Mouse (Mus musculus) layer of hippocampus, postnatal 14 days (tissue): Measurements from ENCODE around the gene Rab6b. TPM values are rescaled to one million over a fixed set of nuclear protein-coding genes. Genes with fewer than 3 reads are reported as not detected.
"Not testable (repeated sequence)": the region's sequence is repeated elsewhere in the genome, so short reads cannot be mapped to it uniquely, and the experiment has no call there.

Experiments used
- DNase-seq, 2 experiments: peaks; one replicate each; pipeline ENCODE4 v3.0.0; 2021 to 2022; ENCODE audit warnings: low spot score in 2 of 2, mixed read lengths in 1 of 2
- total RNA-seq, 2 experiments: library from RNA; stranded (reverse); gene quantifications; 2 replicates each; pipeline ENCODE4 v1.2.3; 2021

Rab6b gene
- total RNA-seq, 2 experiments from 2014 or later = 560 to 568 TPM

DNA sequence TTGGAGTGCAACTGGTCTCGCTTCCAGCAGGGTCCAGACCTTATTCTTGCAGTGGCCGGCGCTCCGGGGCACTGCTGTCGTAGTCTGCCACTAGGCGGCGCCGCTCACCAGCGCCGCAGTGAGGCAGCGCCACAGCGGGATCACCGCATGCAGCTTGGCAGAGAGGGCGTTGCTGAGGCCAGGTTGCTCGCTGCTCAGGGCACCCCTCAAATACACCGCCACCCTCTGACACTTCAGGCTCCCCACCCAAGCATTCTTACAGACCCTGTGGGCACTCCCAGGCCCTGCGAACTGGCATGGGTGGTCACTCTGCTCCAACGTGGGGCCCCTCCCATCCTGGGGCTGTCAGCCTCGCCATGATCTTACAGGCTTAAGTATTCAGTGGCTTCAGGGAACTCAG, 19.3 kb upstream of the Rab6b start:
- DNase-seq = peak; percentile 70 to 82

DNA sequence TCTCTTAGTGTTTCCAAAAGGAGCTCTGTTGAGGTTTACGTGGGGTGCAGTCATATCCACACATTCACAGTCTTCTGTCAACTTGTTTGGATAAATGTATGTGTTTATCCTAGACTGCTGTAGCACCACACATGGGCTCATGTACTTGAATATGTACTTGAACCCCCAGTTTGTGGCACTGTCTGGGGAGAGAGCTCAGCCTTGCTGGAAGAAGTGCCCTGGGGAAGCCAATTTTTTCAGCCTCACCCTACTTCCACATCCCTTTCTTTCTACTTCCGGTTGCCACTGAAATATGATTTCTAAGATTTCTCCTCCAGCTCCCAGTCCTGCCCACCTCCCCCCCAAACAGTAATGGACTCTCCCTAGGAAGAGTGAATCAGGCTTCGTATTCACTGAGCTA, 17.9 kb upstream of the Rab6b start:
- no peak for DNase-seq

DNA sequence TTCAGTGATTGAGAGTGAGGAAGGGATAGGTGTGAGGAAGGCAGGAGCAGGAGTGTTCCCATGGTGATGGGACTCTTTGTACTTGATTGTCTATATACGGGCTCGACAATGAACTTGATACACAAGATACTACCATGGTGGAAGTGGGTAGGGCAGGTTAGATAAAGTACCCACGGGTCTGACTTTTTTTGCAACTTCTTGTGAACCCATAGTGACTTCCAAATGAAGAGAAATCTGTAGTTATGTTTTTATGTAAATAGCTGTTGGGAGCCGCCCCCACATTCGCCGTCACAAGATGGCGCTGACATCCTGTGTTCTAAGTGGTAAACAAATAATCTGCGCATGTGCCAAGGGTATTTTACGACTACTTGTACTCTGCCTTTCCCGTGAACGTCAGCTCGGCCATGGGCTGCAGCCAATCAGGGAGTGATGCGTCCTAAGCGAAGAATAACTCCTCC, 3.2 kb upstream of the Rab6b start:
- not testable (repeated sequence) for DNase-seq

DNA sequence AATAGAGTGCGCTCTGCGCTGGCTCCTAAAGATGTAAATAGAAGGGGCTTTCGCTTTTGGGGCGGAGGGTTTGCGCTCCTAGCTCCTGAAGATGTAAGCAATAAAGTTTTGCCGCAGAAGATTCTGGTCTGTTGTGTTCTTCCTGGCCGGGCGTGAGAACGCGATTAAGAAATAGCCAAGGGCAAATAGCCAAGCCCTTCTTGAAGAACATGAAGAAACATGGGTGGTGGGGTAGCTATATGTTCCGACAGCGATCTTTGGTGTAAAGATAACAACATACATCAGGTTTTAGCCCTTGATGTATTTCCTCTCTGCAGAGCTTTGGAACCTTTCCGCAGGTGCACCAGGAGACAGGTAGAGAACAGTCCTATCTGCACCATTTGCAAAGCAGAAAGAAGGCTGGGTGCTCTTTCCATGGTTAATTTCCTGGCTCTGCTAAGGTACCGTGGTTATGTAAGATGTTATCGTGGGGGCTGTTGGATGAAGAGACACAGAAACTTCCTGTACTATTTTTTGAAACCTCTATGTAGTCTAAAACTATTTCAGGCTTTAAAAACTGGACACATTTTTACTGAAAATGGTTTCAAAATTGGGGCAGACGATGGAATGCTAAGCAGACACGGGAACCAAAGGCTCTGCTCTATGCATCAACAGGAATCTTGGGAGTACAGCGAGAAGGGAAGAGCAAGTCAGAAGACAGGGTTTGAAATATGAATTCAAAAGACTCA, 2.5 kb upstream of the Rab6b start:
- DNase-seq = no peak

DNA sequence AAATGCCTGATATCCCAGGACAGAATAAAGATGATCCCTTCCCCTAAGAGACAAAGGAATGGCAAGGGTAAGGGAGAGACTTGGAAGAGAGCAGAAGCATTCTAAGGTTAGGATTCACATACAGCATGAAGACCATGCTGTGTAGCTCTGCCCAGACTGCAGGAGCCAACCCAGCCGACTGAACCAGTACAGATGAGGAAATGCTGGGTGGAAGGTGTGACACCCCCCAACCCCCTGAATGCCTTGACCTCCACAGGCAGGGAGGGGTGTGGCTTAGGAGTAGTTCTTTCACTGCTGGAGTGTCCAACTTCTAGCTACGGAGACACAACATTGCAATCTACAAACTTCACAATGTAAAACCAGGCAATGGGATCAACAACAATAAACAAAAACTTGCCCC, 1.7 kb upstream of the Rab6b start:
- DNase-seq = no peak

DNA sequence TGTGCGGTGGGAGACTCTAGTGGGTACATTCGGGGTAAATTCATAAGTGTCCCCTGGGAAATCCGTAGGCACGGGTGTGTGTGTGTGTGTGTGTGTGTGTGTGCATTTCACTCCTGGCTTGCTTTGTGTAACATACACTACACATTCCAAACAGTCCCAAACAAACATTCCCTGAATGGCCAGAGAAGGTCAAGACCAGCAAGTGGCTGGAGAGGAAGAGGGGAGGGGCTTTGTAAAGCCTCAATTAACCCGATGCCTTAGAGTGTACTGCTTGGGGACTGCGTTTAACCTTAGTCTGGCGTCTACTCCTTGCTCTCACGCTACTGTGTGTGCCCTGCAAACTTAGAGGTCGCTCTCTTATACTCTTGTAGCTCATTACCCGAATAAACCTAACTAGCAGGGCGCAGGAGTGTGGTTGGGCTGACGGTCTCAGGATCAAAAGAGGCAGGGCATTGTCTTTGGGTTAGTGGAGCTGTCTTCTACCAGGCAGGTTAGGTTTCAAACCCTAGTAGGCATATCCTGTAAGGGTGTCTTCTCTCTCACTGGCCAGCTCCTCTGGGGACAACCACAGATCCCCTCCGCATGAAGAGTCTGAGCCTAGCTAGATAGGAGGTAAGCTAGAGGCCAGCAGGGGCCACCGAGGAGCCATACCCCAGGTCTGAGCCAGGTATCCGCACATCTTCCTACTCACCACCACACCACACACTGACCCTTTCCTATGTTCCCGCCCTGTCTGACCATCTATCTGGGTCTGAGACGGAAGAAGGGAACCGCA, 673 bp upstream of the Rab6b start:
- DNase-seq = no peak

DNA sequence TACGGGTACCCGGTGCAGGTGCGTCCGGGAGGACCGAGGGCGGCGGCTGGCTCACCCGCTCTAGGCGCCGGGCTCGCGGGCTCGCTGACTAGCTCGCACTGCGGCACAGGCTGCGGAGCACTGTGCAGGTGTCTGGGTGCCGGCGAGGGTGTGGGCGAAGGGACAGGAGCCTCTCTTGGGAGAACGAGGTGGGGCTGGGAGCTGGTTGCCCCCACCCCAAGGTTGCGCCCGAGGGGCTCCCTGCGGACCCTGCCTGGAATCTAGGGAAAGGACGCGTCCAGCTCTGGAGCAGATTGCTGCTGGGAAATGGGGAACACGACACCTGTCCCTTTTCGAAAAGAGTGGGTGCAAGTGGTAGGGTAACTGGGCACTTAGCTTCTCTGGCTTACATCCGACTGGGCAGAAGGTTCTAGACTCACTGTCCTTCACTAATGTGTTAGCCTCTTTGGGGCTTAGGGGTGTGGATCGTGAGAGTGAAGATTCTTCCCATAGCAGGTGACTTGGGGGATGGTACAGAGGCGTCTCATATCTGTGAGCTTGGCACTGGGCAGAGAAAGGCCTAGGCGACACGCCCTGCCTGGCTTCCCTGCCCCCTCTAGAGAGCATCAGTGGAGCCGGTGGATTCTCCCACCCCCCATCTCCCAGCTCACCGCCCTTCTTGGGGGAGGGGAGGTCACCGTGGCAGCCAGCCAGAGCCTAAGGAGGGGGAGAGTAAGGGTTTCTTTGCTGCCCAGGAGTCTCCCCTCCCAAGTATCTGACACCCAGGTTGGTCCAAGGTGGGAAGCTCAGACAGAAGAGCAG, 1.1 kb downstream of the Rab6b start:
- peak in 1 of 2 experiments; percentile 40 for DNase-seq

DNA sequence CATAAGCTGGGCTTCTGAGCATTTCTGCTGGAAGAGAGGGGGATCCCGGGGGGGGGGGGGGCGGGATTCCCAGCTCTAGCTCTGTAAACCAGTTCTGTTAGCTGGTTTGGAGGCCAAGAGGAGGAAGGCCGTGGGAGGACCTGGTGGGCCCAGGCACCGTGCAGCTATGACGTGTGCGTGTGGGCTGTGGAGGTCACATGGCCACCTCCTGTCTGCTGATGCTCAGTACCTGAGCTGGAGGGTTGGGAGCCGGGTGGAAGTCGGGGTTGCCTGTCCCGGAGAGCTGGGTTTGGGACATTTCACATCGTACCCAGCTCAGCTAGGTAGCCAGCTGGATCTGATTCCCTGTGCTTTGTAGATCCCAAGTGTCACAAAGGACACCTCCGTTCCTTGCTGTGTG, 1.8 kb downstream of the Rab6b start:
- DNase-seq = no peak

DNA sequence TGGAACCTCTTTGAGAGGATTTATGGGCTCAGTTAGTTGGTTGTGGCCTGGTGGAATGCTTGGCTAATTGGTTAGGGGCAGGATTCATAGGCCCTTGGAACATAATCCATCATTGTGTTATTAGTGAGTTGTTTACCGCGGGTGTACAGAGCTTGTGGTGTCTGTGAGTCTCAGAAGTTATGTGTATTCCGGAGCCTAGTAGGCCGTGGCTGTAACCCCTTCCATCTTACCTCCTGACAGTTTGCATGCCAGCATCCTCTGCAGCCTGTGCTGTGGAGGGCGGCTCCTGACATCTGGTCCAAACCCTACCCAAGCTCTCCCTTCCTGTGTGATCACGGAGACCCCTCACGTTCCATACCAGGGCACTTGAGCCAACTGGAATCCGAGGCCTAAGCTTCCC, 2.7 kb downstream of the Rab6b start:
- no peak for DNase-seq

DNA sequence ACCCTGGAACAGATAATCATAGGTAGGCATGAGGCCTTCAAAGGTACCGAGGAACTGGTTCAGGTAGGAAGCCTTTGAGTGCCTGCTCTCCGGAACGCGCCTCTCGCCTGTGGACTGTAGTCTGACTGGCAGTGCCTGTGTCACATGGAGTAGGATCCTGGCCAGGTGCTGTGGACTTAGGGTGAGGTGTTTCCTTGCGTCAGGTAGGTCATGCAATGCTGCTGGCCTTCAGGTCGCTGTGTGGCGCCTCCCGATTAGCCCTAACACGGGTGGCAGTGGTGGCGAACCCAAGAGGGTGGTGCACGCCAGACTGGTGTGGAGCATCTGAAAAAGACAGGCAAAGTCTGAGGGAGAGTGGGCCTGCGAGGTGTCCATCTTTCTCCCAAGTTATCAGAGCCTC, 3.3 kb downstream of the Rab6b start:
- no peak for DNase-seq

DNA sequence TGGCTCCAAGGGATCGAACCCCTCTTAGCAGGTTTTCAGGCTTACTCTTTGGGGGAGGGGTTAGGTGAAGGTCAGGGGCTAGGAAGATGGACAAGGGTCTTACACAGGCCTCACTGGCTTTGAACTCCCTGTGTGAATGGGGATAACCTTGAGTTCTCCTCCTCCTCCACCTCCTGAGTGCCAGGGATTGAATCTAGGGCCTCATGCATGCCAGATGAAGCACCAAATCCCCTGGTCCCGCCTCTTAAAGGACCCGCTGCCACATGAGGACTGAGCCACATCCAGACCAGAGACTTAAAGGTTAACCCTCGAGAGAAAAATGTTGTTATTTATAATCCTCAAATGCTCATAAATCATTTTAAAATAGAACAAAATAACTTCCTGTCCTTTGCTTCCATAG, 5.4 kb downstream of the Rab6b start:
- DNase-seq = no peak

DNA sequence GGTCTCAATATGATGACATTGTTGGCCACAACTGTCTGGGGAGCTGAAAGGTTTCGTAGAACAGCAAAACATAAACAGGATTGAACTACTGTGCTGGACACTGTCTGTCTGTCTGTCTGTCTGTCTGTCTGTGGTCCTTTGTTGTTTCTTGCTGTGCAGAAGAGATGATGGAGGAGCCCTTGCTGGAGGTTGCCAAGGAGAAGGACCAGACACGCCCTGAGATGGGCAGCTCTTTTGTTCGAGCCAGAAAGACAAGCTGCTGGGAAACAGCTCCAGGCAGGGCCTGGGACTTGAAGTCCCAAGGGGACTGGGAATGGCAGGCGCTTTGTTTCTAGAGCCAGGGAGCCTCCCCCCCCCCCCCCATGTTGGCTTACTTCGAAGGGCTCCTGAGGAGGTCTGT, 5.9 kb downstream of the Rab6b start:
- DNase-seq = no peak

DNA sequence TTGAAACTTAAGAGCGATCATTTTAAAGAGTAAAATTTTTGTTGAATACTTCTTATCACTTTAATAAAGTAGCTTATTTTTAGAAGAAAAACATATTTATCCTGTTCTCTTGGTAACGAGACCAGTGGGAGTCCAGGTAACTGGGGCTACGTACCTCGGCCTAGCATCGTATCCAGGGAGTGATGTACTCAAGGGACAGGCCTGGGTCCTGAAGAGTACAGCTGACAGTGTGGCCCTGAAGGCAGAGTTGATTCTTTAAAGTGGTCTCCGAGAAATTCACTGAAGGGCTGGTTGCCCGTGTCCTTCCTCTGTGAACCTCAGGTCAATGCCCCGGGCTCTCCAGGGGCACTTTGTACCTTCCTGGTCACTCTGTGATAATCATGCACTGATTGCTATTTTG, 6.4 kb downstream of the Rab6b start:
- no peak for DNase-seq

DNA sequence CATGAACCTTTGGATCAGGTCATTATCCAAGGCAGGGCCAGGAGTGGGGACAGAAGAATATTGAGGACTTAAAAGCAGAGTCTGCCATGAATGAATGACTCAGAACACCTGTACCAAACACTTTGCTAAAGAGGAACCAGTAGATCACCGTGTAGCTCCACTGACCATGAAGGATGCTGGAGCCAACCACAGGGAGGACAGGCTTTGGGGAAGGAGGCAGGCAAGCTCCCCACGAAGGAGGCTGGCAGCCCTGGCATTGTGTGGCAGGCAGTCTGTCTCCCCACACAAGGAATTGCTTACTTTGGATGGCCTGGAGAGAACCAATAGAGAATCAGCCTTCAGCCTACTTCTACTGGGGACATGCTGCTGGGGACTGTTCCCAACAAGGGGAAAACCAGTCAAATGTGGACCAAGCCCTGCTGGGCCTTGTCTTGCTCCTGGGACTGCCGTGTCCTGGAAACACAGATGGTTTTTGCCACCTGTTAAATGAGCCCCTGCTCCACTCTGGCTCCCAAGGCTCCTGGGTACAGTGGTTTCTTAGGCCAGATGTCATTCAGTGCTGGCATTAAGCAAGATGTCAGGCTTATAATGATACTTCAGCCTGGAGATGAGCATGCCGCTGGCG, 7.2 kb downstream of the Rab6b start:
- DNase-seq = no peak

DNA sequence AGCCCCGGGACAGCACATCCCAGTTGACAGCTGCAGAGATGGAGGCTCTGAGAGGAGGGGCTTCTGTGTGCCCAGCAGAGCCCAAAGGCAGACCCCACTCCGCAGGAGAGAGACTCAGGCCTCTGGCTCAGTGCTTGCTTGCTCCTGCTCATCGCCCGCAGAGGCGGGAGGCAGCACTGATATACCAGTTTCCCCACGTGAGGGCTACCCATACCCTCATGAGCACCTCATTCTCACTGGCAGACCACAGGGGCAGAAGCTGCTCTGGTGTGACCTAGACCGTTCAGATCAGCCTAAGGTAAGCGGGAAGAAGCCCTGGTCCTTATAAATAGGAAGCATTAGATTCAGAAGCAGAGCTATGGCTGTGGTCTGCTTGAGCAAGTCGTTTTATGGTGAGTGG, 8.2 kb downstream of the Rab6b start:
- no peak for DNase-seq

DNA sequence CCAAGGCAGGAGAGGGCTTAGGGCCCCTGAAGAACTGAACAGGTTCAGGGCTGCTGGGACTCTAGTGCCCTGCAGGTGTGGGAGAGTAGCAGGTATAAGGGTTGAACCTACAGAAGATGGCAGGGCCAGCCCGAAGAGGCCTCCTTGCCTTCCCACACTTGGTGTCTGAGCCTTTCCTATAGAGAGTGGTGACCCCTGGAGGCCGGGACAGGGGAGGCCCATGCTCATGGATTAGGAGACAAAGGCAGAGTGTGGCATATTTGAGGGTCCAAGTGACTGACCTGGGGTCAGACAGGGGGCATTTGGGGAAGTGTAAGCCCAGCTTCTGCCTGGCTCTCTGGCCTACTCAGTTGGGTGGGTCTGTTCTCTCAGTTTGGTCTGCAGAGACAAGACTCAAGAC, 8.6 kb downstream of the Rab6b start:
- no peak for DNase-seq

DNA sequence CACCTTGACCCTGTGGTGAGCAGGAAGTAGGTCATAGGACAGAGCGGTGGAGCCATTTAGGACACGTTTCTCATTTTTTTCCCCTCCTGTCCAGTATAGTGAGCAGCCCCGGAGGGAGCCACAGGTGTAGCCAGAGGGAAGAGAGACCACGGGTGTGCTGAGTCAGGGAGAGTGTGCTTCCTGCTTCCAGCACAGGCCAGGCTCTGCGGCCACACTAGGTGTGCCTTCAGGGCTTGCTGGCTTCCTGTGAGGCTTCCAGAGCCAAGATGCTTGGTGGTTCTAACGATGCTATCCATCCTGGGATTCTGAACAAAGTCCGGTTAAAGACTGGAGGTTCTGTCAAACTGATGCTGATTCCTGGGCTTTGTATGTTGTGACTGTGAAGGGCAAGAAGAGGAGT, 10.0 kb downstream of the Rab6b start:
- DNase-seq = no peak

DNA sequence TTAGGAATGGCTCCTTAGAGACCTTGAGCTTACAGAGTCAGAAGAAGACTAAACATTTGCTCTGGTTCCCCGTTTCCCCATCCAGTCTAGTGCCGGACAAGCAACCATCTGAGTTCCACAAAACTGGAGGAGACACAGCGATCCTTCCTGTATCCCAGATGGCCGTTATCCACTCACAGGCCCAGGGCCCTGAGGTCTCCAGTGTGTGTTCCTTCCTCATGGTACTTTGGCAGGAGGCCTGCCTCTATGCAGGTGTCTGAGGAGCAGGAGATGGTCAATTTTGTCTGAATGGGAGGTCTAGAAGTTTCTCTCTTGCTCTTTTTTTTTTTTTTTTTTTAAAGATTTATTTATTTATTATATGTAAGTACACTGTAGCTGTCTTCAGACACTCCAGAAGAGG, 13.2 kb downstream of the Rab6b start:
- no peak for DNase-seq

DNA sequence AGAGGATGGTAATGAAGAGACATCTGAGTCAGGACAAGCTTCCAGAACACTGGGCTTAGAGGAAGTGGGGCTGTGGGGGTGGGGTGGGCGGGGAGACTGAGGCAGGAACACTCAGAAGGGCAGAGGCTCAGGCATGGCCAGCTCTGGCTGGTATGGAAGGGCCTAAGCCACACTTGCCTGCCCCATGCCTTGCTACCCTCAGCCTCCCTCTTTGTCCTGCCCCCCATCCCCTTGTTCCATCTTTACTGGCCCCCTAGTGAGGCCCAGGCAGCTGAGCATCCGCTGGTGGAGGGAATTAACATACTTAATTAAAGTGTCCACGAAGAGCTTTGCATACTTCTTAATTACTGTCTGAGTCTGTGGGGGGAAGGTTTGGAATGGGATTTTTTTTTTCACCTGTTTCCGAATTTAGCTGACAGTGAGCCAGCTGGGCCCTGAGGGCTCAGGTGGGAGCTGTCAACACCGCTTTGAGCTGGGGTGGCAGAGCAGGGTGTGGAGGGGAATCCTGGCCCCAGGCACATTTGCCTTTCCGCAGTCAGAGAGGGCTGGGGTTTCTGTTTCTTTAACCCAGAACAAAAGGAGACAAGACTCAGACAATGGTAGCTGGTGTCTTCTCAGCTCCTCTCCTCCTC, 22.0 kb downstream of the Rab6b start:
- DNase-seq = no peak

DNA sequence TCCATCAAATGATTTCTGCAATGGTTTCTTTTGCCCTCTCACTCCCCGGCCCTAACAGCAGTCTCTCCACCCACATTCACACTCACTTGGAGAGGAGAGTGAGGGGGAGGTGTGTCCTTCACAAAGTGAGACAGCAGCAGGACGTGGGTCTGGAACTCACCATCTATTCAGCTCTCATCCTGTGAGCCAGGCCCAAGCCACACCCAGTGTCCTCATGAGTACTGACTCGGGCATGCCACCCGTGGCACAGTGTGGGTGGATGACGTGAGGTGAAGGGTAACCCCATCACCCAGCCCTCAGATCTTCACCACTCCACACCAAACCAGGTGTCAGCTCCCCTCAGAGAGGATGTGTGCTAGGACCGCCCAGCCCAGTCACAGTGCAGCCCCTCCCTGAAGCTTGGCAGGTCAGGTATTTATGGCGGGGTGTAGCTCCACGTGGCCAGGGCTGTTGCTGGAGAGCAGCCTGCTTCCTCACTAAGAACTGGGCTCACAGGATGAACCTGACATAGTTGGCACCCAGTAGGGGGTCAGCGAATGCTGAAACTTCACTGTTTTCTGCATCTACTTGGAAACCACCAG, 23.0 kb downstream of the Rab6b start:
- no peak for DNase-seq

DNA sequence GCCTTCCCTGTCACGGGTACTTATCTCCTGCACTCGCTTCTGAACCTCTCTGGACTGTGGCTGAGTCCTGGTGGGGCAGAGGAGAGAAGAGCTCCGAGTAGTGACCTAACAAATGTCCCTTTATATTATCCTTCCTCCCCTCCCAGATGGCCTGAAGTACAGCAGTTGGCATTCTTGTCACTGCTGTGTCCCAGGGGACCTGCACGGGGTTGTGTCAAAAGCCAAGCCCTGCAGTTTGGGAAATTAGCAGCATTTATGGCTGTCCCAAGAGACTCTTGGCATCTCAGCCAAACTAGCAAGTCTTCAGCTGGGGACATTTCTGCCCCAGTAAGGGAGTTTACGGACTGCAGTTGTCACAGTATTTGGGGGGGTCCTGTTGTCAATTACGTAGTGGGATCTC, 27.9 kb downstream of the Rab6b start:
- DNase-seq = no peak
